Mouse (Mus musculus) ES-Bruce4 (cell line): Measurements from ENCODE around the gene Tmem81.

Experiments used
- CTCF ChIP-seq: IDR thresholded peaks from one replicate; pipeline ENCODE4 v1.8.1; 2011; ENCODE audit warnings: low read depth, low read length
- POLR2A ChIP-seq: IDR thresholded peaks from one replicate; pipeline ENCODE4 v1.8.1; 2011; ENCODE audit warnings: low read length; ENCODE audit not compliant: insufficient read depth

DNA sequence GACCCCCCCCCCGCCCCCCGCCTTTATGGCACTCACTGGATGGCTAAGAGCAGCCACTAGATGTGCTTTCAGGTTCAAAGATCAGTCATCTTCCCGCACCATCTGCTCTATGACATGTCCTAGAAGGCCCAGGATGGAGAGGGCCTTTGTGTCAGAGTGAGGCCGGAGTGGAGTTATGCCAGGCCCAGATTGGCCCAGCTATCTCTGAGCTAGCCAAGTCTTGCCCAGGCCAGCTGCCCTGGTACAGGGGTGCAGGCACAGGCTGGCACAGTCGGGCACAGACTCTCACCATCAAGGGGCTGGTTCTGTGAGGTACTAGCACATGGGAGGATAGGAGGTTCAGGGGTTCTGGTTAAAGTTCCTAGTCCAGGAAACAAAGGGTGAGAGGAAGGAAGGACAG is 31.7 kb downstream of the Tmem81 start:
- no peak for TF ChIP-seq CTCF
- TF ChIP-seq POLR2A, result no peak
